Mouse (Mus musculus) neutrophil, adult 5-6 weeks (primary cell): ENCODE results near the gene Parg. TPM values are rescaled to one million over a fixed set of nuclear protein-coding genes. Genes with fewer than 3 reads are reported as not detected.
A peak's percentile ranks its signal among the peaks of the same experiment; 100 is the strongest.

ENCODE experiments used
- ATAC-seq: fragments of 151-379, 151-347 bp; 2 replicates; pipeline ENCODE4 v1.8.0; 2017; ENCODE audit warnings: mild to moderate bottlenecking, moderate TSS enrichment; ENCODE audit not compliant: insufficient number of reproducible peaks, poor library complexity, low FRiP score, severe bottlenecking; ENCODE audit errors: extremely low read depth
- total RNA-seq: library from RNA; stranded (forward); fragments of 200-1000 nt; gene quantifications from 2 replicates; pipeline ENCODE4 v1.2.3, GENCODE M21; 2017

The Parg gene
- total RNA-seq, 1 experiment from 2014 or later: 108 TPM

DNA sequence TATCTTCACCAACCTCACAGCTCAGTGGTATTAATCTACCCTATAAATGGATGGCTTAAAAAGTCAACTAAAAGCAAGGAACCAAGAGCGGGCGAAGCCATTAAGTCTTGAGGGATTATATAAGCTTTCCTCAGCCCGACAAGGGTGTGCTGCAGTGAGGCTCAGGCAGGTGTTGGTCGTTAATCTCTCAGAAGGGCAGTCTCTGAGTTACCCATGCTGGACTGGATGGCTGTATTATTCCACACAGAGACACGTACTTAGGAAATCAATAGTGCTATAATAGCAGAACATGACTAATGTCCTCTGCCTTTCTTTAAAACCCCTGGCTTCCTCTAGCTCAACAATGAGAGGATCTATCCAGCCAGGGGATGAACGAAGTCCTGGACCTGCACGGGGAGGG lies 100.7 kb downstream of the Parg start:
- 0 out of 2 replicates have a peak, but pooled peaks have one; percentile 6 for ATAC-seq

DNA sequence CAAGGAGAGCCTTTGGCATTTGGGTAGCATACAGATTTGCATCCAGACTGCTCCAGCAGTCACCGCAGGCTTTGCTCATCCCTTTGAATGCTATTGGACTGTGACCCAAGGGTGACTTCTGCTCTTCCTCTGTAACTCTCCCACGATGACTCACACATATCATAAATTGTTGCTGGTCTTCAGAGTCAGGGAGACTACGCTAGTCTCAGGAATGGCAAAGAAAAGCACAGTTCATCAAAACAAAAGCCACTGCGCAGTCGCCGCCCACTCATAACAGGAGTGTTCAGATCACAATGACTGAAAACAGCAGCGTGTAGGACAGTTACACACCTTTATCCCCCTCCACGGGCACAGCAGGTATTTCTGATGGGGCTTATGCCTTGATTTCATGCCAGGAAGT lies 103.2 kb downstream of the Parg start:
- ATAC-seq: no peak

GRCm38 (mm10) chr14:32309876-32310275 lies 108.1 kb downstream of the Parg start:
- no peak for ATAC-seq

DNA sequence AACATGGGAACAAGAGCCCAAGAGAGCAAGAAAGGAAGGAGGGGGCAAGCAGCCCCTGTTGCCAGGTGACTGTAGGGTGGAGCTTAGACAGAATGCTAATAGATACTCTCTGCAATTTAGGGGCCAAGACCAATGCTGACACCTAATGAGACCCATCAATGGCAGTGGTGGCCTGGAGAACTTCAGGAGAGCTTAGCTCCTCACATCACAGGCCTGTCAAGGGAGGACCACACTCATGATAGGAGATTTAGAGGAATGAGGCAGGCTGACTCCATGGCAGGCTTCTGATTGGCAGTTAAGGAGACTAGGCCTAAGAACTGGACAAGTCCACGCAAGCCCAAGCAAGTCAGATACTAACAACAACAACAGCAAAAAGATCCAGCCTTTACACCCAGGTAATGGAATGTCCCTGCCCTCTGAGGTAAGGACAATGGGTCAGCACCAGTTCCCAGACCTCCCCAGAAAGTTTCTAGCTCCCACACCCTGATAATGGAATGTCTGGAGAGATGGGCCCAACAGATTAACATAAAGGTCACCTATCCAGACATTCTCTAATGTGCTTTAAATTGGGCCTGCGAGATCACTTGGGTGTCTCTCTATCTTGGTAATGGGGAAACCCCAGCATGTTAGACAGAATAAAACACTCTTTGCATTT lies 109.8 kb downstream of the Parg start:
- no peak for ATAC-seq

GRCm38 (mm10) chr14:32317822-32318221 lies 116.1 kb downstream of the Parg start:
- no peak for ATAC-seq

DNA sequence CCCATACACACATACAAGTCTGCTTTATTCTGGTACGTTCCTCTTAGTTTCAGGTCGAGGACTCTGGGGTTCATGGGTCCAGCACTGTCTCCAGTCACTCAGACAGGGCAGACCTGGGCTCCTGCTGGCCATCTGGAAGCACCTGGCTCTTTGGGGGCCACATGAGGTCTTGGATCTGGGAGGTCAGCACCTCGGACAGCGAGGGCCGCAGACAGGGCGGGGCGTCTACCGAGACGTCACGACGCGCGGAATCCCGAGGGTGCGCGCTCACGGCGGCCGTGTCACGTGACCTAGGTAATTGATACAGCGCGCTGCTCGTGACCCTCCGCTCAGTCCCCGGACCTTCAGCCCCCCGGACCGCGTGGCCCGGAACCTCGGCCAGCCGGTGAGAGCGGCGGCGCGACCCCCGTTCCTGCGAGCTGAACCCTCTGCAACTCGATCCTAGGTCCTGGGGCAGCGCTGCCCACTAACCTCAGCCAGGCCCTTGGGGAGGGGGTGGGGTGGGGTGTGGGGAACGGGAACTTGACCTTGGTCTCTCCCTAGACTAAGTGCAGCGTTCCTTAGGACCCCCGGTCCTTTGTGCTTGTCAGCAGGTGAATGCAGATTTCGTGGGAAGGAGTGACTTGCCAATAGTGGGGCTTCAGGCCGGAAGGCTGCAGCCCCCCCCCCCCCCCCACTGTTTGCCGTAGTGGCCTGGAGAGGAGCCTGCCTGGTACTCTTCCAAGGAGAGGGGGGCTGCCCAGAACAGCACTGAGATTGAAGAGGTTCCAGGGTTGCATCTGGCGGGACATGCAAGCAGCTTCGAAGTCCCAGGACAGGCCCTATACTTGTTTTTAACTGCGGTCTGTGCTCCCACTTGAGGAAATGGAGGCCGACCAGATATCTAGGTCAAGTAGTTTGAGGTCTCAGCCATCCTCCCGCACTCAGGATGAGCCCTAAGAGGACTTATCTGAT lies 120.3 kb downstream of the Parg start, which contains the start of gene Ogdhl:
Gene Ogdhl (plus strand): TSS at position 288 of the 954 bp plus-strand sequence.
- no peak for ATAC-seq

- no peak for ATAC-seq
These were observed 121.5 kb downstream of the Parg start for GRCm38 (mm10) chr14:32323221-32323620.

DNA sequence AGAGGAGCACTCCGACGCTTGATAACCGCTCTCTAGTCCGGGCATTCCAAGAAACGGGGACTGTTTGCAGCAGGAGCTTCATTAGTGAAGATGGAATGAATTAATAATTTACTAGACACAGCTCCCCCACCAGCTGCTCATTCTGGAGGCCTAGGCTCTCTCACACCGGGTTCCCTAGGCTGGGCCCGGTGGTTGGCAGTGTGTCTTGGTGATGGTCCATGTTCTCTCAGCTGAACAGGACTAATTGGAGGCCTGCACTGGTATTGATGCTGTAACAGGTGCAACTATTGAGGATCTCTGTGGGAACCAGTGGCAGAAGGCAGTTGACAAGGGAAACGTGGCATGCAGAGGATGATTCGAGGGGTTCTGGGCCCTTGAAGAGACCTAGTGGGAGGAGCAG lies 125.6 kb downstream of the Parg start:
- no peak for ATAC-seq

GRCm38 (mm10) chr14:32332515-32333445 lies 131.0 kb downstream of the Parg start:
- ATAC-seq: no peak

DNA sequence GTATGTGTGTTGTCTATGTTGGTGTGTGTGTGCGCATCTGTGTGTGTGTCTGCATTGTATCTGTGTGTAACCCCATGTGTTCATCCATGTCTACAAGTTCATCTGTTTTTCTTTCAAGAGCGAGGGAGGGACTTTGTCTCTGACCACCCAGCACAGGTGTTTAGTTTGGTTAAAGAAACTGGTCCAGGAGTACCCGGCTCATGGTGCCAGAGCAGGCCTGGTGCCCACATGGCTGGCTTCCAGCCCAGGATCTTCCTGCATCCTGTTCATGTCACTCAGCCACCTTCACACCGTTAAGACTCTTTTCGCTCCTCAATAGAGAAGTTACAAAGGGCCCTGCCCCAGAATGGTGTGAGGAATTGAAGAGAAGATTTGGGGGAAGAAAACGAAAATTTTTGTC lies 134.3 kb downstream of the Parg start:
- ATAC-seq: no peak

GRCm38 (mm10) chr14:32336547-32336946 lies 134.8 kb downstream of the Parg start:
- no peak for ATAC-seq

DNA sequence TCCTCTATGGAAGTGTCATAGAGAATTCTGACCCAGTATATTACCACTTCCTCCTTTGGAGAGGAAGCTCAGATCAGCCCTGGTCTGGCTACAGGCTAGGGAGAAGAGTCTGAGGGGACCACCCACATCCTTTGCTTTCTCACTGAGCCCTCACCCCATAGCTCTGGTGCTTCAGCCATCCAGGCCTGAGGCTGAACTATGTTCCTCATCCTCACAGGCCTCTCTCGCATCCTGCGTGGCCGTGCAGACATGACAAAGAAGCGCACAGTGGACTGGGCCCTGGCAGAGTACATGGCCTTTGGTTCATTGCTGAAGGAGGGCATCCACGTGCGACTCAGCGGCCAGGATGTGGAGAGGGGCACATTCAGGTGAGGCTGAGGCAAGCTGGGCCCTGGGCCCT lies 140.1 kb downstream of the Parg start:
- ATAC-seq: no peak

DNA sequence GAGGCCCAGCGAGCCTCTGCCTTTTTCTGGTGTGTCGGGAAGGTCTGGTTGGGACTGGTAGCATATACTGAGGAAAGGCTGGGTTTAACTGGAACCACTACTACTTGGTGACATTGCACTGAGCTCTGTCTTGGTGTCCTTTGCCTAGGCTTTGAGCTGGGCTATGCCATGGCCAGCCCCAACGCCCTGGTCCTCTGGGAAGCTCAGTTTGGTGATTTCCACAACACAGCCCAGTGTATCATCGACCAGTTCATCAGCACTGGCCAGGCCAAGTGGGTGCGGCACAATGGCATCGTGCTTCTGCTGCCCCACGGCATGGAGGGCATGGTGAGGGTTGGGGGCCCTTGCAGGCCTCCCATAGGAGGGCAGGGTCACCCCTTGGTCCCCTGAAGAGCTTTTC lies 142.4 kb downstream of the Parg start:
- no peak for ATAC-seq

DNA sequence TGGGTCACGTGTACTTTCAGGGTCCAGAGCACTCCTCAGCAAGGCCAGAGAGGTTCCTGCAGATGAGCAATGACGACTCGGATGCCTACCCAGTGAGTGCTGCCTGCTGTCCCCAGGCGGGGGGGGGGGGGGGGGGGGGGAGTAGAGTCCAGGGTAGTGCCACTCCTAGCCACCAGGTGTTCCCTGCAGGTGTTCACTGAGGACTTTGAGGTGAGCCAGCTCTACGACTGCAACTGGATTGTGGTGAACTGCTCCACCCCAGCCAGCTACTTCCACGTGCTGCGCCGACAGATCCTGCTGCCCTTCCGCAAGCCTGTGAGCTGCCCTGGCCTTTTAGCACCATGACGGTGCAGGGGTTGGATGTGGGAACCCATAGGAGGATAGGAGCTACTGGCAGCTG lies 142.9 kb downstream of the Parg start:
- ATAC-seq: no peak

Other genes starting within 250 kb of the Parg start
- gene Galnt15, start 173.0 kb upstream of the Parg start, total RNA-seq: not detected in 2 replicates
- 18.5 and 21.5 TPM in 2 replicates for gene Oxnad1, start 116.6 kb upstream of the Parg start, total RNA-seq
- gene Dph3, start 116.2 kb upstream of the Parg start, total RNA-seq: 51.0 and 54.5 TPM in 2 replicates
- gene Msmb, start 59.9 kb upstream of the Parg start, total RNA-seq: not detected in 2 replicates
- 89.3 and 89.6 TPM in 2 replicates for gene Ncoa4, start 42.1 kb upstream of the Parg start, total RNA-seq
- gene Timm23, start 51 bp upstream of the Parg start, total RNA-seq: 43.3 and 46.4 TPM in 2 replicates
- not detected in 2 replicates for gene Ogdhl, start 120.1 kb downstream of the Parg start, total RNA-seq
- not detected in 2 replicates for gene 1700024G13Rik, start 186.4 kb downstream of the Parg start, total RNA-seq